Mouse (Mus musculus) cerebellum, adult 11-12 months (tissue): ENCODE measurements around the gene Wbp4.

Experiments used
- DNase-seq: peaks from one replicate; pipeline ENCODE4 v3.0.0; 2022

Wbp4 gene

GRCm38 (mm10) chr14:79445055-79445620 is 36.2 kb downstream of the Wbp4 start:
- DNase-seq, result no peak

GRCm38 (mm10) chr14:79444601-79445000 is 36.7 kb downstream of the Wbp4 start:
- no peak for DNase-seq

GRCm38 (mm10) chr14:79441441-79441840 is 39.9 kb downstream of the Wbp4 start:
- DNase-seq, result no peak

- no peak for DNase-seq
Measured at GRCm38 (mm10) chr14:79440655-79441054, 40.7 kb downstream of the Wbp4 start.

GRCm38 (mm10) chr14:79434068-79434467 is 47.3 kb downstream of the Wbp4 start:
- DNase-seq, result no peak

GRCm38 (mm10) chr14:79426730-79427365 is 54.5 kb downstream of the Wbp4 start:
- DNase-seq, result peak; percentile 51

GRCm38 (mm10) chr14:79425979-79426729 is 55.2 kb downstream of the Wbp4 start, which contains the start of gene Kbtbd7:
Gene Kbtbd7 (plus strand): TSS chr14:79426511.
- DNase-seq, result peak; percentile 90

GRCm38 (mm10) chr14:79420083-79420685 is 61.1 kb downstream of the Wbp4 start:
- DNase-seq, result no peak

- DNase-seq, result no peak
Measured at GRCm38 (mm10) chr14:79413121-79413520, 68.2 kb downstream of the Wbp4 start.

- DNase-seq, result no peak
Measured at GRCm38 (mm10) chr14:79410662-79411061, 70.7 kb downstream of the Wbp4 start.
